Mouse (Mus musculus) layer of hippocampus, adult 8-10 months (tissue): ENCODE results near the gene Slc35b4. TPM values are rescaled to one million over a fixed set of nuclear protein-coding genes. Genes with fewer than 3 reads are reported as not detected.
A peak's percentile ranks its signal among the peaks of the same experiment; 100 is the strongest.

Source experiments
- DNase-seq, 2 experiments: peaks; one replicate each; pipeline ENCODE4 v3.0.0; 2022; ENCODE audit warnings: low spot score in 2 of 2
- total RNA-seq, 4 experiments: library from RNA; stranded (reverse); gene quantifications; 2 replicates each; pipeline ENCODE4 v1.2.4; 2022

Slc35b4 gene
- 10 to 100 TPM; 58.5 to 67.9 (median 66.1) TPM for total RNA-seq

DNA sequence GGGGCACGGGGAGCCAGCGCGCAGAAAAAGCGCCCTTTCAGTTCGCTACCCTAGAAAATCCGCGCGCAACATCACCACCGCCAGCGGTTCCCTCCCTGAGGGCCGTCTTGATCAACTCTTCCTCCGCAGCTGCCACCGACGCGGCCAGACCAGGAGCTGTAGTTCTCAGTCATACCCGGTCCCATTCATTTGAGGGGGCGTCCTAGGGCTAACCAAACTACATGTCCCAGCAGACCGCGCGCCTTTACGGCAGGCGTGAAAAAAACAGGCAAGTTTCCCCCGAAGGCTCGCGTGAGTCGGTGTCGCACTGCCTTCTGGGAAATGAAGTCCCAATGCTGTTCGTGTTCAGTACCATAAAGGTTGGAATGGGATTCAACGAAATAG lies at the start of gene Slc35b4:
Slc35b4 (minus strand) TSS at position 248 of the 384 bp plus-strand sequence.
- peak; percentile 95 to 96 for DNase-seq

DNA sequence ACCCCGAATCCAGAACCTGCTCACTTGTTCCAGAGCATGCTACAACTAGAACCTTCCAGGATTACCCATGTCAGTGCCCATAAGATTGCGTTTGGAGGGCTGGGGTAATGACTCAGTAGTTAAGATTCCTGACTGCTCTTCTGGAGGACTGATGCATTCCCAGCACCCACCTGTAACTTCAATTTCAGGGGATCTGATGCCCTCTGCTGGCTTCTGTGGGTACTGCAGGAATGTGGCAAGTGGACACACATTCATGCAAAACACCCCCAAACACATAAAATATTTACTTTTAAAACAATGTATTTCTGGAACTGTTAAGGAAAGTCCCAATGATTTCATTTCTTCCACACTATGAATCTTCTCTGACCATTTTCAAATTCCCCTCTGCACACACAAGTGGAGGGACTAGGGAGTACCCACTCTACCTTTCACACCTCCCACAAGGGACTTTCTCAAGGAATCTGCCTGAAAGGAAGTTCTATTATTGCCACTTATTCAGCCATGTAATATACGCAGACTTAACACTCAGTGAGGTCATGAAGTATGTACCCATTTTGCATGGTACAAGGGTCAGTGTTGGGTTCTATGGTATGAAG lies 48.2 kb upstream of the Slc35b4 start:
- DNase-seq: no peak

DNA sequence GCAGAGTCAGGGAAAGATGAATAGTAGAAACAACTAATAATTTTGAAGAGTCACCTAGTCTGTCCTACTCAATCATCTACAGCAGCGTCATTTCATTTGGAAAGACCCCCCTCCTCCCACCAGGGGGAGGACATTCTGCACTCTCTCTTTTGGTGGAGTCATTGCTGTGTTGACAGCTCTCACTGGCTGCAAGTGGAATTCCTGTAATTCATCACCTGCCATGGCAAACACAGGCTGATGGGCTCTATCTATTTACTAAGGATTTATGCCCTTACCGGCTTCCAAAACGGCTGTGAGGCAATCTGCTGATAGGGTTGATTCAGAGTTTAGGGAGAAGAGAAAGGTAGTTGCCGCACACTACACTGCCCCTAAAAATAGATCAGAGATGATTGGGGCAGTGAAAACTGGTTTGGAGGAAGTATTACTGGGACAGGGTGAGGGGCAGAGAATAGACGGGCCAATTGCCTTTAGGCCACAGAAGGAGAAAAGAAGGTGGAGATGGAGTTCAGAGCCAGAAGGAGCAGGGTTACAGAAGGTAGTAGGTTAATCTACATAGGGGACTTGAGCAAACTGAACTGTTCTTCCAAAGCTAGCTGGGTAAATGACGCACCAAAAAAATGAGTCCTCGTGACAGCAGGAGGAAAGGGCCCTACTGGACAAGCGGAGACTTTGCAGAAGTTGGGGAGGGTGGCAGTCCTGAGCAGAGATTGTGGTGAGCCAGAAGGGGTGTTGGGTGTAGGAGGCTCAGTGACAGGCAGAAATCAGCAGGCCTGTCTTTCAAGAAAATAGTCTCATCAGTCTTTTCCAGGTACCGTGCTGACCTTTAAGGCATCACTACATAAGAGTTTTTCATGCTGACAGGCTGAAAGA lies 39.8 kb upstream of the Slc35b4 start:
- no peak for DNase-seq

DNA sequence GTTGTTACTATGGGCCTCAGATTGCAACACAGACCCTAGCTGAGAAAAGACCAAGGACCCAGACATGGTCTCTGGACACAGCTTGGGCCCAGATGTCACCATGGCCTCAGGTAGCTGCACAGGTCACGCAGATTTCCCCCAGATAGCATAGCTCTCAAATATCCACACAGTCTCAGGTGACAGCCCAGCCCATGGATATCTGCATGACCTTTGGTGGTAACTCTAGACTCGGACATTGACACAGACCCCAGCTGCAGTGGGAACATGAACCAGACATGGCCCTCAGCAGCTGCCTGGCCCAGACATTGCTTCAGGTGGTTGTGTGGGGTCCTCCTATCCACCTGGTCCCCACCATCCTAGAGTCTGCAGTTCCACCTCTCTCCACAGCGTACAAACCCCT lies 28.8 kb upstream of the Slc35b4 start:
- no peak for DNase-seq

DNA sequence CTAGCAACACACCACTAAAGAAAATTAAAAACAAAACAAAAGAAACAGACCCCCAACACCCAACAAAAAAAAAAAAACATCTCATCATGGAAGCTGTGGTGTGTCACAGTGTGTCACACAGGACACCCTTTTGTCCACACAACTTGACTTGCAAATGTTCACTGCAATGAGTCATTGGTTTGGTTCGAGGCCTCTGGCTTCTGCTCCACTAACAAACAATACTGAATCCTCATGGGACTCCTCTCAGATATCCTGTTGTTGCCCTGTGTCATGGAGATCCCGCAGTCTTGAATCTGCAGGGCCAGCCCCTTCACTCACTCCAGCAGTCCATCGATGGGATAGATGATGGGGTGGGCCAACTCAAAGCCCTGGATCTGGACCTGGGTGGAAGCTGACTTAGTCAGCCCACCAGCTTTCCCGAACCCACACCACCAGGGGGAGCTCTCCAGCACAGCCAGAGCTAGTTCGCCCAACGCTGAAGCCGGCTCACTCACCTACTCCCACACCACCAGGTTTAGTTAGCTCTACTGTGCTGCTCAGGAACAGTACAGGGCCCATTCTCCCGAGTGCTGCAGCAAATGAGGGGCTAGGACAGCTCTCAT lies 28.2 kb upstream of the Slc35b4 start:
- peak in 1 of 2 experiments; percentile 17 for DNase-seq

DNA sequence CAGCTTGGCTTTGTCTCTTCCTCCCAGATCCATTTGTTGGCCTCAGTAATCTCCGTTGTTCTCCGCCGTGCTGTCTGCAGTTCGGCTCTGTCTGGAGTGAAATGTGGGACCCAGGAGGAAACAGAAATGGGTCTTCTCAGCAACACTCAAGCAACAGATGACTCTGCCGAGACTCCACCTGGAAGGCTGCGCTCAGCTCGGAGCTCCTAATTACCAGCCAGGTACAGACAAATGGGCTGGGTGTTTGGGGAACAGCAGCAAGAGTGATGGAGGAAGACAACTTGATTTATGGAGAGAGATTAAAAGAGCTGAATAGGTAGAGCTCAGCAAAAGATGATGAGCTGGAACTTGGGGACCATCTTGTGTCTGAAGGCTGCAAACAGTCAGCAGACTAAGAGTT lies 26.6 kb upstream of the Slc35b4 start:
- DNase-seq: no peak

DNA sequence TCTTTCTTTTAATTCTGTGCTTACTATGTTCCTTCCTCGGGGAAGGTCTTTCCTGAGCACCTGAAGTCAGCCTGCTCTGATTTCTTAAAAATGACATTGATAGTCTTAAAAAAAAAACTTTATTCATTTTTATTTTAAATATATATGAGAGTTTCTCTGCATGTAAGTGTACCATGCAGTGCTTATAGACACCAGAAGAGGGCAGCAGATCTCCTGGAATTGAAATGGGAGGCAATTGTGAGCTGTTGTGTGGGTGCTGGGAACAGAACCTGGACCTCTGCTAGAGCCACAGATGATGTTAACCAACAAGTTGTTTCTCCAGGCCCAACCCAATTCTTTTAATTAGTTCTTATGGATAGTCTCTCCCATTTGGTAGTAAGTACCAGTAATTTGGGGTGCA lies 18.1 kb upstream of the Slc35b4 start:
- no peak for DNase-seq

DNA sequence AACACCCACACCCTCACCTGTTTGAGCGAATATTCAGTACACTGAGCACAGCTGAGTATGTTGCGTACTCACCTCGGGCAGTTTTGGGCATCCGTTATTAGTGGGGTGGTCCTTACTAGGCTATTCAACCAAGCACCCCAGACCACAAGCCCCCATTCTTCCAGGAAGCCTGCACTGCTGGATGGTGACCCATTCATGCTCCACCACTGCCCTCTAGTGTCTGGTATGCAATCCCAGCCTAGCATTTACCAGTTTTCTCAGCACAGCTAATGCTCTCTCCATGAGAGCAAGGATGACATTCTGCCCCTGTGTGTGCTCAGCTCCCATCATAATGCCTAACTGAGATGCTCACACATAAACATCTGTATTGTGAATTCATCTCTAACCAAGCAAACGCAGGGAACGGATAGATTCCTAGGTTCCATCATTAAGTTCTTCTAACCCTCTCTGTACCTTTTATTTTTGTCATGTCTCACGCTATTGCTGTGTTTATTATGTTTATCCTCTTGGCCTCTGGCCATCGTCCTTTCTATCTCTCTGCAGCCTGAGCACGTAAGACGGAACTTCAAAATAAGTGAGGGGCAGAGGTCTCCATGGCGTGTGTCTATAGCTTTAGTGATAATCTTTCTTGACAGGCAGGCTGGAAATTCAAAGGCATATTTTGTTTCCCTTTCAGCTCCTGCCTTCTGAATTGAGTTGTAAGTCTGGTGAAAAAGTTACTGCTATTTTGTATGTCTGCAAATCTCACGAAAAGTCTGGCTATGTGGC lies 17.0 kb upstream of the Slc35b4 start:
- DNase-seq: peak in 1 of 2 experiments; percentile 44

DNA sequence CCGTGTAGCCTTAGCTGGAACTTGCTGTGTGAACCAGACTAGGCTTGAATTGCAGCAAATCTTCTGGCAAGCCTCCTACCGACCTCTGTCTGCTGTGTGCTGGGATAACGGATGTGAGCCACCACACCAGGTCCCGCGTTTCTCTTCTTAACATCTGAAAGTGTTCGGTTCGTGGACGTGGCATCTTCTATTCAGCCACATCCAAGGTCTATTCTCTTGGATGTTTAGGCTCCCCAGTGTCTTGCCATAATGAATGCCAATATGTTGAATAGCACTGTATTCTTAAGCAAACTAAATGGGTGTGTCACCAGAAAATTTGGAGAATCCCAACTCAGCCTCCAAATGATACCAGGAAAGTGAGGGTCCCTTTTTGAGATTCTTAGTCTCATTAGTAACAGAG lies 14.5 kb upstream of the Slc35b4 start:
- no peak for DNase-seq

DNA sequence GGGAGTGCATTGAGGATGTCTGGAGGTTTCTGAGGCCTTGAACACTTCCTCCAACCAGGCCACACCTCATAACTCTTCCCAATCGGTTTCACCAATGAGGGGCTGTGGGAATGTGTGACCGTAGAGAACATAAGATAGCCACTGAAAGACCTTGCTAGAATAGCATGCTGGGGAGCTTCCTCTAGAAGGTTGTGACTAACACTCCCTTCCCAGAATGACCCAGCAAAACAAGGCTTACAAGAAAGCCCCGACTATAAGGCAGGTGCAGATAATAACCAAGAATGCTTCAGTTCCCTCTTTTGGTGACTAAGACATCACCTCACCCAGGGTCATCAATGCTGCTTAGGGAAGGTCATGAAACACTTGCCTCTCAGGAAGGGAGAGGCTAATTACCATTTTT lies 12.6 kb upstream of the Slc35b4 start:
- DNase-seq: no peak

DNA sequence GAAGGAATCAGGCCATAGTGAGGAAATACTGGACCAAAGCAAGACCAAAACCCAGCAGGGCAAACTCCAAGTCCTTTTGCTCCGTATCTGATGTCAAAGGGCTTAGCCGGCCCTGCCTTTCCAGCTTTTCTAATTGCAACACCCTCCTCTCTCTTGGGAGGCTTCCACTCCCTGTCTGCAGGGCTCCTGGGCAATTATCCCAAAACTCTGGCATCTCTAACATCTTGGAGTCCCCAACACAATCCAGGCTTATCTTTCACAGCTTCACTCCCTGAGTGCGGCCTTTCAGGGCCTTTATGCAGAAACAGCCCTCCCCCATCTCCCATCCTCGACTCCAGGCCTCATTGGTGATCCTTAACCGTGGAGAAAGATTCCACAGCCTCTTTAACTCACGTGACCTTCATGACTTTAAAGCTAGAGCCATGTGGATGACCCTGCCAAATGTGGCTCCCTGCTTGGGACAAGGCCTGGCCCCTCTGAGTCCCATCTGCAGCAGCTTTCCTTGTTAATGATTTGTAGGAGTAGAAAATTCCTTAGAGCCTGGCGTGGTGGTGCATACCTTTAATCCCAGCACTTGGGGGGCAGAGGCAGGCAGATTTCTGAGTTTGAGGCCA lies 11.2 kb upstream of the Slc35b4 start:
- DNase-seq: no peak

DNA sequence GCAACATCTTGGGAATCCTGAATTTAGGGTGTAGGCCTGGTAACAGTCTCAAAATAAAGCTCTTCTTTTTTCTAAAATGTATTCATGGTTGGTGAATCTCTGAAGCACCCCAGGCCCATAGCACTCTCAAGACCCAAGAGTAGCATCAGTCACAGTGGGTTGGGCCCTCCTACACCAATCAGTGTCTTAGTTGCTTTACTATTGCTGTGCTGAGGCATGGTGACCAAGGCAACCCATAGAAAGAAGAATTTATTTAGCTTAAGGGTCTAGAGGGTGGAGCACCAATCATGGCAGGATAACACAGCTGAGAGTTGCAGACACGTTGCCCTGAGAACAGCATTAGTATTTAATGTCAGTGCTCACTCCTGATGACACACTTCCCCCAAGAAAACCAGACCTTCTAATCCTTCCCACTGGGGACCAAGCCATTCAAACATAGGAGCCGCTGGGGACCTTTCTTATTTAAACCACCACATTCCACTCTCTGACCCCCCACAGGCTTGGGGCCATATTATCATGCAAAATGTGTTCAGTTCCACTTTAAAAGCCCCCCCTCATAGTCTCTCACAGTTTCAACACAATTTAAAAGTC lies 10.5 kb upstream of the Slc35b4 start:
- no peak for DNase-seq

DNA sequence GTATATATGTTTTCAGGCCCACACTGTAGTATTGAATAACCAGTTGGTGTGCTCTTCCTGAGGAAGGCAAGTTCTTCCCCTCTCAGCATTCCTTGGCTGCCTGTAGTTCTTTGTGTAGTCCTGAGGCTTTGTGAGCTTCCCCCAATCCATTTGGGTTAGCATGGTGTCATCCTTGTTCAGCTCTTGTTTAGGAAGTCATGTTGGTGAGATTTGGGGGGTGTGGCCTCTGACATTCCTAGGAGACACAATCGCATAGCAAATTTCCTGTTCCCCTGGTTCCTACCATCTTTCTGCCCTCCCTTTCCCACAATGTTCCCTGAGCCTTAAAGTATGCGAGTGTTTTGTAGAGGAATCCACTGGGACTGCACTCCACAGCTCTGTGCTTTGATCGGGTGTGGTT lies 6.4 kb upstream of the Slc35b4 start:
- no peak for DNase-seq

DNA sequence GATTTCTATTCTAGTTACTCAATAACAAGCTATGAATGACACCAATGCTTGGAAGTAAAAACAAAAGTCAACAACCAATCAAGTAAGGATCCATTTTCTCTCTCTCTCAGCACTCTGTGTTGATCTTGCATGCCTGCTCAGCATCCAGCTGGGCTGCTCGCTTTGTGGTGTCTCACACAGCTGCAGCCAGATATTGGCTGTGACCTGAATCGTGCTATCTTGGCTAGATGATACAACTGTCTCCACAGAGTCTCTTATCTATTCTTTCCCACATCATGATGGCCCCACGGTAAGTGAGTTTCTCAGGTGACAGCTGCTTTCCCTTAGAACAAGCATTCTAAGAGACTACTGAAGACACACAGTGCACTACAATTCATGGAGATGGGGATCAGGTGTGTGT lies 5.0 kb upstream of the Slc35b4 start:
- DNase-seq: no peak

DNA sequence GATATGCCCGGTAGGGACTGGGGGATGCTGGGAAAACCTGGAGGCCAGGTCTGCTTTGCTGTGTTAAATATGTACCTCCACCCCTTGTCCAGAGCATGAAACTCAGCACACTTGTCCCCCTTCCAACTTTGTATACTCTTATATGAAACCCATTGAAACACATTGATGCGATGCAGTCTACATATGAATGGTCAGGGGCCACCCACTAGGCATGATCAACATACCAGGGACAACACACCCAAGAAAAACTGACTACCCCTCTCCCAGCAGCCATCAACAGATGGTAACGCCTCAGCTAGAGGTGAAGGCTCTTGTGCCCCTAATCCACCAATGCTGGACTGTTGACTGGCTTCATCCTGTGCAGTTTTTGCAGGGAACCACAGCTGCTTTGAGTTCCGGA lies 3.0 kb upstream of the Slc35b4 start:
- DNase-seq: no peak

DNA sequence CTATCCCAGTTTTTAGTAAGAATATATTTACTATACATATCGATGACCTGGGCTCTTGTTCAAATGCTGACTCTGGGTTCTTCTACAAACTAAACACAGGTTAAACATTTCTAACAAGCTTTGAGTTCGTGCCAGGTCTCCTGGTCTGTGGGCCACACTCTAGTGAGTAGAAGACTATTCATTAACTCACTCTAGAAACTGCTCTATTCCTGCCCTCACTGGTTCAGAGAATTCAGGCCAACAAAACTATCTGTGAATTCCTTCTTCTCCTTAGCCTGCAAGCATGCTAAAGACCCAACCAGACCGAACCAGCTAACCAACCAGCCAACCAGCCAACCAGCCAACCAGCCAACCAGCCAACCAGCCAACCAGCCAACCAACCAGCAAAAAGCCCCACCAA lies 2.1 kb upstream of the Slc35b4 start:
- no peak for DNase-seq

DNA sequence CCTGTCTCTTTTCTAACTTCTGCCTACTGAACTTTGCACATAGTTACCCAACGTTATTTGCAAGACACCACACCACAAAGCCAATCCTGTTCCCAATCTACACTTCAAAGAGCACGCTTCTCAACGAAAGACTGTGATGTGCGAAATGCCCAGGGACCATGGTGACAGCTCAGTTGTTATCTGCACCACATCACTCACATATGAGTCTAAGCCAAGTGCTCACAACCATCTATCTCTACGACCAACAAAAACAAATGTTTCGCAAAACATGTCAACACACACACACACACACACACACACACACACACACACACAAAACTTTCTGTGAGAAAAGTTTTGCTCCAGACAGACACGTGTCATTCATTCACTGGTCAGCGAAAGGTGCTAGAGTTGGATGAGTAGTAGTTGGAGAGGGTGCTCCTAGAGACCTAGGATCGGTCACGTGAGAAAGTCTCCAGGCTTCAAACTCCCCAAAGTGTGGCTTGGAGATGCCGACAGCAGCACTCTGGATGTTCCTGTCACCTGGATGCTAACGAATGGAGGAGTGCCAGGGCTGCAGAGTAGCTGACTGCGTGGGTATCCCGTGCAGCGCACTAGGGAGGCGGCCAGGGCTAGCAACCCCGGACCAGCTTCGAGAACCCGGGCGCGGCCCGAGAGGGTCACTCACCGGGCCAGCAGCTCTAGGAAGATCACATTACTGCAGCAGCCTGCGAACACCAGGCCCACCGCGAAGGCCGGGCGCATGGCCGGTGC lies 624 bp downstream of the Slc35b4 start:
- DNase-seq: no peak

DNA sequence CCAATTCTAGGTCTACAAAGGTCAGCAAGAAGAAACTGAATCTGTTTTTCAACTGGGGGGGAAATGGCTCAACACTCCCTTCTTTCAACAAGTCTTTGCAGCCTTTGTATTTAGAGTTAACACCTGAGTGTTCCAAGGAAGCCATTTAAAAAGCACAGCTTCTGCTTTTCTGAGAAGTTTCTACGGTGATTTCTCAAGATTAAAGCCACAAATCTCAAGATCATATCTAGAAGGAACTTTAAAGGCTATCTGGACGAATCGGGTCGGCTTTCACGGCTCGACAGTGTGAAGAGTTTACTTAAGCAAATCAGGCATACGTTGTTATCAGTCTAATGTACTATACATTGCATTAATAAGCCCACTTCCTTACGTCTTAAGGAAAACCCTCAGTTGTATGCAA lies 2.2 kb downstream of the Slc35b4 start:
- DNase-seq: no peak

DNA sequence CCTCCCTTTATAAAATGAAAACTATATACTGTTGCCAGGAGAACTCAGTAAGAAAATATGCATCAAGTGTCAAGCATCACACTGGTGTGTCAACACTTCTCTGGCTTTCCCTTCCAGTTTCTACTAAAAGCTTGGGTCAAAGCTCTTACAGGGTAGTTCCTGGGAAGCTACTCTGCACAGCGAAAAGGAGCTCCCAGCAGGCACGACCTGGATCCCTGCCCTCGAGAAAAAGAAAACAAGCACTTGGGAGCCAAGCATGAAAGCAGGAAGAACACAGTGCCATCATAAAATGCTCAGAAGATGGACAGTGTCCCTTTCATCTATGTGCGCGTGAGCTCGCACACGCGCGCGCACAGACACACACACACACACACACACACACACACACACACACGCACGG lies 3.7 kb downstream of the Slc35b4 start:
- no peak for DNase-seq

DNA sequence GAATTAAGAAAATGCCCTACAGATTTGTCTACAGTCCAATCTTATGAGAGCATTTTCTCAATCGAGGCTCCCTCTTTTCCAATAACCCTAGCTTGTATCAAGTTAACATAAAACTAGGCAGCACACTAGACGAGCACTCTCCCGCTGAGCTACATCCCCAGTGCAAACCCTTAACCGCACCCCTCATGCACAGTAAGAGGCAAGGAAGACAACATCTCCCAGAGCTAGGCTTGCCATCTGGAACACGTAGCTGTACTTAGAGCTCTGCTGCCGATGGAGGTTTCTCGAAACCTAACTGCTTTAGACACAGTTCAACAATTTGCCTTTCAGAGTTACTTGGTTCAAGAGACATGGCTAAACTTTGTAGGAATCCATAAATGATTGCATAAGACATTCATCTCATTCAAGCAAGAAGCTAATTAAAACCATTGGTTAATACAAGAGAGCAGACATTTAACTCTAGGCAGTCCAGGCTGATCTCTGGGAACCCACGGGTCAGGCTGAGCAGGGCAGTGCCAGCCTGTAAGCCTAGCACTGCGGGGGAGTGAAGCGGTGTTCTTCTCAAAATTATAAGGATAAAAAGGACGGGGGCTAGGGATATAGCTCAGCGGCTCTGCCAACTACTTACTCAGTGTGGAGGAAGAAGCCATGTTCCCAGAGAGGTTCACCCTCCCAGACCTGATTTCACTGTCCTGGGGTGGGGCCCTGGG lies 5.0 kb downstream of the Slc35b4 start:
- DNase-seq: no peak
